Mouse (Mus musculus): ENCODE measurements around the gene Klhl22.
A peak's percentile ranks its signal among the peaks of the same experiment; 100 is the strongest.
"Not testable (repeated sequence)": the region's sequence is repeated elsewhere in the genome, so short reads cannot be mapped to it uniquely, and the experiment has no call there.

The Klhl22 gene

GRCm38 (mm10) chr16:17759344-17759773, at the start of gene Klhl22:
Gene Klhl22 (plus strand): TSS chr16:17759618.
- DNase-seq, result peak; percentile 89

- no peak for DNase-seq
Measured at GRCm38 (mm10) chr16:17717791-17718190, 41.6 kb upstream of the Klhl22 start.

GRCm38 (mm10) chr16:17721114-17721808, 38.2 kb upstream of the Klhl22 start:
- no peak for DNase-seq

GRCm38 (mm10) chr16:17721822-17722460, 37.5 kb upstream of the Klhl22 start:
- DNase-seq, result no peak

- DNase-seq, result peak; percentile 92
Measured at GRCm38 (mm10) chr16:17722461-17723324, 36.7 kb upstream of the Klhl22 start.

GRCm38 (mm10) chr16:17723325-17723626, 36.1 kb upstream of the Klhl22 start:
- DNase-seq, result no peak

GRCm38 (mm10) chr16:17724448-17724847, 35.0 kb upstream of the Klhl22 start:
- DNase-seq, result no peak

GRCm38 (mm10) chr16:17727179-17727861, 32.1 kb upstream of the Klhl22 start:
- DNase-seq, result peak; percentile 71

GRCm38 (mm10) chr16:17729974-17730373, 29.4 kb upstream of the Klhl22 start:
- no peak for DNase-seq

- no peak for DNase-seq
Measured at GRCm38 (mm10) chr16:17732021-17732420, 27.4 kb upstream of the Klhl22 start.

- no peak for DNase-seq
Measured at GRCm38 (mm10) chr16:17732431-17732830, 27.0 kb upstream of the Klhl22 start.

- DNase-seq, result no peak
Measured at GRCm38 (mm10) chr16:17732841-17733340, 26.5 kb upstream of the Klhl22 start, which contains the start of gene Med15. Gene Med15 (minus strand): TSS chr16:17732891.

- no peak for DNase-seq
Measured at GRCm38 (mm10) chr16:17733646-17734045, 25.8 kb upstream of the Klhl22 start.

GRCm38 (mm10) chr16:17734872-17735271, 24.5 kb upstream of the Klhl22 start:
- DNase-seq, result not testable (repeated sequence)

GRCm38 (mm10) chr16:17736156-17736555, 23.3 kb upstream of the Klhl22 start:
- DNase-seq, result no peak

GRCm38 (mm10) chr16:17740080-17740479, 19.3 kb upstream of the Klhl22 start:
- no peak for DNase-seq

- peak; percentile 46 for DNase-seq
Measured at GRCm38 (mm10) chr16:17742810-17743209, 16.6 kb upstream of the Klhl22 start.

- peak; percentile 52 for DNase-seq
Measured at GRCm38 (mm10) chr16:17743279-17743678, 16.1 kb upstream of the Klhl22 start.

GRCm38 (mm10) chr16:17744536-17744935, 14.9 kb upstream of the Klhl22 start:
- no peak for DNase-seq

- DNase-seq, result no peak
Measured at GRCm38 (mm10) chr16:17745067-17745466, 14.4 kb upstream of the Klhl22 start.

GRCm38 (mm10) chr16:17753001-17753400, 6.4 kb upstream of the Klhl22 start:
- no peak for DNase-seq

GRCm38 (mm10) chr16:17753686-17754085, 5.7 kb upstream of the Klhl22 start:
- DNase-seq, result no peak

- no peak for DNase-seq
Measured at GRCm38 (mm10) chr16:17757756-17758155, 1.7 kb upstream of the Klhl22 start.
